Comparison of ENCODE assay signal across 20 mouse cellular contexts in genomic region chr10:8468651-8469386, GRCm38 (mm10).
"Had no signal": no experiment of that assay in that cellular context is flagged by ENCODE, and none has a peak within 500 bp of the region (broad histone marks: within the 10 kb centered on the region; RNA-seq: fewer than 3 reads in every experiment).

No protein-coding gene starts in this region.

- H3K4me2 ChIP-seq: limb, embryonic 13.5 days; liver, embryonic 12.5 days; liver, embryonic 15.5 days; midbrain, embryonic 11.5 days had no signal

- ATAC-seq: liver, embryonic 12.5 days had no signal

- H3K36me3 ChIP-seq: limb, embryonic 10.5 days; limb, embryonic 13.5 days; liver, embryonic 12.5 days; liver, embryonic 15.5 days had no signal

- H3K9me3 ChIP-seq: limb, embryonic 10.5 days; limb, embryonic 13.5 days; liver, embryonic 12.5 days; liver, embryonic 15.5 days had no signal

- H3K4me1 ChIP-seq: liver, embryonic 12.5 days; liver, embryonic 15.5 days had no signal

- H3K27me3 ChIP-seq: limb, embryonic 13.5 days; liver, embryonic 12.5 days; liver, embryonic 15.5 days had no signal

- H3K4me3 ChIP-seq: layer of hippocampus, adult 2 months; limb, embryonic 10.5 days; limb, embryonic 13.5 days; liver, embryonic 12.5 days; liver, embryonic 15.5 days had no signal

- H3K9ac ChIP-seq: limb, embryonic 13.5 days; liver, embryonic 12.5 days; liver, embryonic 15.5 days had no signal

- DNase-seq: kidney, adult 2 months; kidney, postnatal 25 days; layer of hippocampus, adult 9-11 months; liver; lung, adult 18-20 months; lung, postnatal 10 days; lung, postnatal 4 days; midbrain, embryonic 14.5 days; right cerebral cortex, adult 18-20 months; right cerebral cortex, postnatal 14 days; thymus, adult 2 months; thymus, postnatal 14 days; thymus, postnatal 4 days had no signal

- H3K27ac ChIP-seq: kidney, postnatal 0 days; layer of hippocampus, adult 2 months; limb, embryonic 10.5 days; limb, embryonic 13.5 days; liver, embryonic 12.5 days; liver, embryonic 15.5 days had no signal
